Mouse (Mus musculus) liver, postnatal 0 days (tissue): ENCODE results near the gene Appl2.

Experiments
- CTCF ChIP-seq: sonication (generic); IDR thresholded peaks from 2 replicates; pipeline ENCODE4 v1.5.1; 2016; ENCODE audit warnings: antibody characterized with exemption, low read depth
- EP300 ChIP-seq: IDR thresholded peaks from 2 replicates; pipeline ENCODE4 v1.6.1; 2016; ENCODE audit warnings: antibody characterized with exemption, low read depth, mild to moderate bottlenecking

DNA sequence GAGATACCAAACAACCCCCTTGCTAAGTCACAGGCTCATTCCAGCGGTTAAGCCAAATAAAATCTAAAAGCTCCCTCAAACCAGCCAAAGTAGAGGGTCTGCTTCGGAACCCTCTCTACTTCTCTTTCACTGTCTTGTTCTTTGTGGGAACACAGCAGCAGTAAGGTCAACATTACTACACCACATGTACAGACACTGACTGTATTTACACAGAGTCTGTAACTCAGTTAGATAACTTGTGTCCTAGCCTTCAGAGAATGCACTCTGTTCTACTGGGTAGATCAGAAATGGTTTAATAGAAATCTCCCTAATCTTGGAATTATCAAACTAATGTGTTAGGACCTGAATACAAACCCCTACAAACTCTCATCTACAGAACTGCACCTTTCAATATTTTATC, 12.3 kb downstream of the Appl2 start:
- no peak for TF ChIP-seq CTCF
- no peak for TF ChIP-seq EP300
